Mouse (Mus musculus): ENCODE data around the gene Cd27.
A peak's percentile ranks its signal among the peaks of the same experiment; 100 is the strongest.

Cd27 gene

DNA sequence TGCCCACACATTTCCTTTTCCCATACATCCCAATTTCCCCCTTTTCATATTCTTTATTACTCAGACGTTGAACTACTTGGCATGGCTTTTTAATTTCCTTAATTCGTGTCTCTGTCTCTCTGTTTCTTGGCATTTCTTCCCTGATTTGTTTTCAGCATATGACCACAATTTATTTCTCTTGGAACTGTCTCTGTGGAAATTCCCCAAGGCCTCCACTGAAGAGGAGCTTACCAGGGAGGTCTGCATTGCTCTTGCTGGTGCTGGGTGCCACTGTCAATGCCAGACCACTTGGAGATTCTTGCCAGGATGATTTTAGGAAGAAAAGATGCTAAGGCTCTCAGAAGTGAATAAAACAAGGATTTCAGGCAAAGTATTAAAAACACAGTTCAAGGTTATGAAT lies 24.2 kb downstream of the Cd27 start:
- no peak for DNase-seq

DNA sequence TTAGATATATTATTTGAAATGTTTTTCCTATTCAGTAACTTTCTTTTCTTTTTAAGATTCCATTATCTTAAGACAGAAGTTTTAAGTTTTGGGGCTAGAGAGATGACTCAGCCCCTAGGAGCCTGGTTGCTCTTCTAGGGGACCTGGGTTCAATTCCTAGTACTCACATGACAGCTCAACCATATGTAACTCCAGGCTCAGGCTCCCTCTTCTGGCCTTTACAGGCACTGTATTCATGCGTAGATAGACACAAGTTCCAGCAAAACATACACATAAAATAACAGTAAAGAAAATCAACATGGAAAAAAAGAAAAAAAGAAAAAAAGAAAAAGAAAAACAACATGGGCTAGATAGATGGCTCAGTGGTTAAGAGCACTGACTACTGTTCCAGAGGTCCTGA lies 26.4 kb downstream of the Cd27 start:
- DNase-seq: no peak

DNA sequence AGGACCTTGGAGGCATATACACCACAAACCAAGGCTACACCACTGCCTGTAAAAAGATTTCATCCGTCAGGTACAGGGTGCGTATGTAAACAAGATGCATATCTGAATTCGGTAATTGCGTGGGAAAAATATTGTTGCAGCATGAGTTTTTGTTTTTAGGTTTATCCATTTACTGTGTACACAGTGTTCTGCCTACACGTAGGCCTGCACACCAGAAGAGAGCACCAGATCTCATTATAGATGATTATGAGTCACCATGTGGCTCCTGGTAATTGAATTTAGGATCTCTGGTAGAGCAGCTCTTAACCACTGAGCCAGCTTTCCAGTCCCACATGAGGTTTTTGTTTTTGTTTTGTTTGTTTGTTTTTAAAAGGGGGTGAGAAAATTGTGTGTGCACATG lies 39.6 kb downstream of the Cd27 start:
- DNase-seq: no peak

DNA sequence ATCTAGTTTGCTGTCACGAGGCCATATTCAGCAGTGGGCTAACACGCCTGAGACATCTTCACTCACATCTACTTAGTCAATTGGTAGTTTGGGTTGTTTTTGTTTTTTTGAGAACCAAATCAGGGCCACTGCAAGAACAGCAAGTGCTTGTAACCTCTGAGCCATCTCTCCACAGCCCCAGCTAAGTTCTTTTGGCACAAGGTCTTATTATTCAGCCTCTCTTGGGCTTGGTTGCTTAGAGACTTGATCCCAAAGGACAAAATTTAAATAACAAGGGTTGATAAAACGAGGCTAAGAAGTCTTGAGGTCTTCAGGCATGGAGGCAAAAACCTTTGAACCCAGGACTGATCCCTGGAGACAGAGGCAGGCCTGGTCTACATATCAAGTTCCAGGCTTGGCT lies 40.5 kb downstream of the Cd27 start:
- DNase-seq: no peak

DNA sequence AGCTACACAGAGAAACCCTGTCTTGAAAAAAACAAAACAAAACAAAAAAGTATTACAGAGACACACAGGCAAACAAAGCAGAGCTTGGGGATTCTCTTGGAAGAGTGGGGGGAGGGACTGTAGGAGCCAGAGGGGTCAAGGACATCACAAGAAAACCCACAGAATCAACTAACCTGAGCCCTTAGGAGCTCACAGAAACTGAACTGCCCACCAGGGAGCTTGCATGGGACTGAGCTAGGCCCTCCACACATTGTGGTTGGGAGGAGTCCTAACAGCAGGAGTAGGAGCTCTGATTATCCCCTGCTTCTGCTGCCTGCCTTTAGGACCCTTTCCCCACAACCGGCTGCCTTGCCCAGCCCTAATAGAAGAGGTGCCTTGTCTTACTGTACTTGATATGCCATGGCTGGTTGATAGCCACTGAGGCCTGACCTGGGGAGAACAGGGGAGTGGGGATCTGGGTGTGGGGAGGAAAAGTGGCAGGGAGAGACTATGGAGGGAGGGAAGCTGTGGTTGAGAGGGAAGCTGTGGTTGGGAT lies 41.2 kb downstream of the Cd27 start:
- no peak for DNase-seq

DNA sequence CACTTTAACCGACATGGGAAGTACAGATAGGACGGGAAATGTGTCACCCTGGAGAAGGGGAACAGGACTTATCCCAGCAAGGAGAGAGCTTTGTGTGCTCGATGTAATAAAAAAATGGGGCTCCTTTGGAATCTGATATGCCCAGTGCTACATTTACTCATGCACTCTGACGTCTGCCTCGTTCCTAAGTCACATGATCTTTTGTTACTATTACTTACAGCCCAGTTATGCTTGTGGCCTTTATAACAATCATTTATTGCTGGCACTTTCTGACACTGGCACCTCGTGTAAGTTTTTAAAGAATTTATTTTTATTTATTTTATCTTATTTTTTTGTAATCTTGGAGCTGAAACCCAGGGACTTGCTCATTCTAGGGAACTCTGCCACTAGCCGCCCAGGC lies 43.4 kb downstream of the Cd27 start:
- DNase-seq: no peak

DNA sequence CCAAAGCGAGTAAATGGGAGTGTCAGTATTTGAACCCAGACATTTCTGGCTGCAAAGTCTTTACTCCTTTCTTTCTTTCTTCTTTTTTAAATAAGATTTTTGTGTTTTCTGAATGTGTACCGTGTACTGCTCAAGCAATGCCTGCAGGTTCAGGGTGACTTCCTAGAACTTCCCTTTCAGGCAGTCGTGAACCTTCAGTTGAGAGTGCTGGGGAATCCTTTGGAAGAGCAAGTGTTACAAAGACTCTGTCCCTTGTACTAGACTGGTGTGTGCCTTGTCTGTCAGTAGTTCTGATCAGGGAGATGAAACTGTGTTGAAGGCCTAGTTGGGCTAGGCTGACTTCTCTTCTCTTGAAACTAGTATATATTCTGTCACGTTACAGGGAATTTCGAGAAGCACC lies 44.0 kb downstream of the Cd27 start:
- DNase-seq: no peak

DNA sequence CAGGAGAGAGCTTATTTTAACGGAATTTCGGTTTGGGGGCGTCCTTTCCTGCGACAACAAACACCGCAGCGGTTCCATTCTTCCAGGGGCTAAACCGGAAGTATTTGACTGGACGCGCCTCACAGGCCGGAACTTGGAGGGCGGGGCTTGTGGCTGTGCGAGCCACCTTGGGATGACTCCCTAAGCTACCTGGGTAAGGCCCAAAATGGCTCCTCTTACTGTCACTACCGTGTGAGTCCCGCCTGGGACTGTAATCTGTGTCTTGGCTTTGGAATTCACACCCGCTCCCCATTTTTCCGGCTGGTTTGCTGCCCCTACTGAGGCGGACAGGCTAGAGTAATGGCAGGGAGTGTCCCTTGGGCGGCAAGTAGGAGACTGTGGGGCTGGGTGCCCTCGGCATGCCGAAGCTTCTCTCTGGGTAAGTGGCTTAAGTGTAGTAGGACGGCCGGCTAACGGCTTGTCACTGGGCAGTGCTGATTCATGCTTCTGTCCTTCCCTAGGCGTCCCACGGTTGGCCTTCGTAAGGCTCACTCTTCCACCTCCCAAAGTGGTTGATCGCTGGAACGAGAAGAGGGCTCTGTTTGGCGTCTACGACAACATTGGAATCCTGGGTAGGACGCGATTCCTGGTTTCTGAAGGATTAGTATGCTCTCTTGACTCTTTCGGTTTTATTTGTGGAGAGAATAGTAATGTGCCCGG lies 44.6 kb downstream of the Cd27 start:
- DNase-seq: peak; percentile 93 to 97

DNA sequence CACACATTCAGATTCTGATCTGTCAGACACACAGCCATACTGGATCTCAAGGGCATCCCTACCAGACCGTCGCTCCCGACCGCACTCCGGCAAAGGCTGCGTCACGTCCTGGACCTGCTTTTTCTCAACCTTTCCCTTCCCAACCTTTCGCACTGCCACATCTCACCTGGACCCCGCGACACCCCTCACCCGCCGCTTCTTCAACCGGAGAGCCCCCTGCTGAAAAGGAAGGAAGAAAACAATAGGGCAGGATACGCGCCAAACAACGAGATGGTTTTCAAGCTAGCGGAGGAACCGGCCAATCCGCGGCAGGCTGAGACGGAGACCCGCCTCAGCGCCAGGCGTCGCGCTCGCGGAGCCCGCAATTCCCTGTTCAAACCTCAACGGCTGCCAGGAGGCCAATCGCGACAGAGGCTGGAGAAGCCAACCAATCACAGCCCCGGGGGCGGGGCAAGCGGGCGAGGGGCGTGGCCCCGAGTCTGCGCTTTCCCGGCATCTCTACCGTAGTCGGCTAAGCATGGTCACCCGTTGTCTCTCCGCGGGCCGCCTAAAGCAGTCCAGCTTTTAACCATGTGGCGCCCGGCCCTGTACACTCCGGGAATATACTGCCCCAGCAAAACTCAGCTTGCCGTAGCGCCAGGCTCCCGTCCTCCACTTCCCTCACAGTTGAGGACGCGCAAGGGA lies 45.3 kb downstream of the Cd27 start, which contains the start of the genes Ncapd2 and Mrpl51:
Gene Ncapd2, minus strand, starts transcription at position 370 of the 684 bp plus-strand sequence.
Gene Mrpl51, plus strand, starts transcription at position 470 of the 684 bp plus-strand sequence.
- peak; percentile 98 to 99 for DNase-seq

DNA sequence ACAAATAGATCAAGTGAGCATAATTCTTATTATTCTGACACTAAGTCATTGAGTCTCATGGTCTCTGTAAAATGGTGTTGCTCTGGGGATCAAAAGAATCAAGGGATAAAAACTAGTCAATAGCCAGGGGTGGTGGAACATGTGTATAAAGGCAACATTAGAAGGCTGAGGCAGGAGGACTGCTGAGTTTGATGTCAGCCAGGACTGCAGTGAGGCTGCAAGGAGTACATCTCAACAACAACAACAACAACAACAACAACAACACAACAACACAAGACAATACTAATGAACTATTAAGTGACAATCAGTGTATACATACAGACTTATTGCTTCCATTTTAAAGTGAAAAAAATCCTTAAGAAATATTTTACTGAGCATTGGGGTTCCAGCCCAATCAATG lies 46.0 kb downstream of the Cd27 start:
- no peak for DNase-seq

DNA sequence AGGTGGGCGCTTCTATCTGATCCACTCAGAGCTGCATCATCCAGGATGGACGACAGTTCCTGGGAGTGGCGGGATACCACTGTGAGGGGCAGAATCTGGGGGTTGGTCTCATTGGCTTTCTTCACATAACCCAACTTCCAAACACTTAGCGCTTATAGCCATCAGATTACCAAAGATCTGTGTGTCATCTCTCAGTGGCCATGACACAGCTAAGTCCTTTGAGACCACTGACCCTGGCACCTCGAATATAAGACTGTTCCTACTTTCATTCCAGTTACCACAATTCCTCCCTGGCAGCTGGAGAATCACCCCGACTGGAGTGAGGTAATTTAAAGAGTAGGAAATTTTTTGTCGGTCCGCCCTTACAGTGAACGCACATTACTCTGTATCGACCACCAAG lies 50.6 kb downstream of the Cd27 start:
- DNase-seq: no peak

Measured in cerebellum, postnatal 25 days (tissue).